In genomic region chr7:115824621-115825256, GRCm38 (mm10) we compare ENCODE assay signal across 10 mouse cellular contexts.
DNase-seq lines count a peak whose midpoint lies in the region; ATAC-seq and TF ChIP-seq lines count a peak whose summit lies in the region.
"Had no signal": no experiment of that assay in that cellular context is flagged by ENCODE, and none has a peak within 500 bp of the region (broad histone marks: within the 10 kb centered on the region; RNA-seq: fewer than 3 reads in every experiment).

No protein-coding gene starts in this region.

- ATAC-seq in hindbrain, postnatal 0 days, result peak; percentile 68
- peak; percentile 80 for ATAC-seq in neural tube, embryonic 13.5 days (ENCODE audit: low read depth)
- ATAC-seq in CD4-positive, CD25-positive, alpha-beta regulatory T cell, adult 4 months, result no peak

- H3K9ac ChIP-seq in hindbrain, postnatal 0 days (replicated peaks; ENCODE audit: low read length), result no peak overlapping the region
- peak overlapping the region; percentile 51 for H3K9ac ChIP-seq in neural tube, embryonic 13.5 days

- H3K9me3 ChIP-seq in hindbrain, postnatal 0 days (ENCODE audit: low read length), result no peaks in the 10 kb centered on the region
- no peaks in the 10 kb centered on the region for H3K9me3 ChIP-seq in neural tube, embryonic 13.5 days

- WGBS in hindbrain, postnatal 0 days, result 35% methylated on average over 8 of the region's 8 CpGs
- 9% methylated on average over 8 of the region's 8 CpGs for WGBS in neural tube, embryonic 13.5 days

- H3K27me3 ChIP-seq in hindbrain, postnatal 0 days (ENCODE audit: insufficient read depth, low read length), result no peaks in the 10 kb centered on the region
- 0 out of 2 replicates have a peak, but pooled peaks cover 6% of the 10 kb centered on the region for H3K27me3 ChIP-seq in neural tube, embryonic 13.5 days

- H3K4me3 ChIP-seq in layer of hippocampus, adult 2 months, result peak overlapping the region; percentile 26
- H3K4me3 ChIP-seq in hindbrain, postnatal 0 days (ENCODE audit: low read length), result no peak overlapping the region
- H3K4me3 ChIP-seq in neural tube, embryonic 13.5 days, result peak overlapping the region; percentile 29

- H3K36me3 ChIP-seq in hindbrain, postnatal 0 days (ENCODE audit: insufficient read depth, low read length), result no peaks in the 10 kb centered on the region
- no peaks in the 10 kb centered on the region for H3K36me3 ChIP-seq in neural tube, embryonic 13.5 days

- H3K4me2 ChIP-seq in hindbrain, postnatal 0 days (ENCODE audit: low read depth, low read length), result peak overlapping the region; percentile 37
- peak overlapping the region; percentile 49 for H3K4me2 ChIP-seq in neural tube, embryonic 13.5 days

- H3K4me1 ChIP-seq in hindbrain, postnatal 0 days (ENCODE audit: insufficient read depth, low read length), result no peaks in the 10 kb centered on the region; the same call in 1 of the 2 replicates
- H3K4me1 ChIP-seq in neural tube, embryonic 13.5 days (replicated peaks), result peaks cover 53% of the 10 kb centered on the region

- peak overlapping the region; percentile 74 for H3K27ac ChIP-seq in layer of hippocampus, adult 2 months
- H3K27ac ChIP-seq in hindbrain, postnatal 0 days, result peak overlapping the region; percentile 54
- peak overlapping the region; percentile 78 for H3K27ac ChIP-seq in neural tube, embryonic 13.5 days (replicated peaks)

- peak; percentile 48 for TF ChIP-seq CTCF in layer of hippocampus, adult 2 months (conservative IDR thresholded peaks at IDR 0.05)
- TF ChIP-seq CTCF in hindbrain, postnatal 0 days (IDR thresholded peaks at IDR 0.05; ENCODE audit: low read depth), result 0 out of 2 replicates have a peak, but pooled peaks have one; percentile 11

- peak; percentile 29 to 44 for DNase-seq in layer of hippocampus, adult 2 months (ENCODE audit: low spot score in 2 of 2)
- no peak for DNase-seq in layer of hippocampus, postnatal 36 days
- DNase-seq in fibroblast of lung, adult 2 months (ENCODE audit: low read depth), result peak; percentile 46
- peak; percentile 56 for DNase-seq in hindbrain, postnatal 0 days (ENCODE audit: low spot score)
- no peak for DNase-seq in ovary, postnatal 10 days (ENCODE audit: low spot score)
- no peak for DNase-seq in urinary bladder, adult 2 months (ENCODE audit: low spot score)
- DNase-seq: kidney, postnatal 36 days; thymus, adult 18-20 months had no signal

Comparison
In these comparisons a context has a peak if more than half of its experiments do, and no peak if none do; other contexts are left out.
1. DNase-seq: peak in layer of hippocampus, adult 2 months (2 of 2), fibroblast of lung, adult 2 months (single experiment) and hindbrain, postnatal 0 days (single experiment); none in layer of hippocampus, postnatal 36 days (0 of 2), ovary, postnatal 10 days (single experiment) and urinary bladder, adult 2 months (single experiment).
2. Peak in every context shown above with its lines, with median percentiles within 50 percentile points of each other: H3K27ac ChIP-seq.